Mouse (Mus musculus): ENCODE results near the gene Glrx5. TPM values are rescaled to one million over a fixed set of nuclear protein-coding genes. Genes with fewer than 3 reads are reported as not detected.

Glrx5 gene
- total and polyA plus RNA-seq, 3 experiments = 38.5 to 112 (median 79.5) TPM

GRCm38 (mm10) chr12:104996012-104996728 is 36.3 kb upstream of the Glrx5 start:
- Histone ChIP-seq H3K4me2 (ENCODE audit: insufficient read depth, low read depth, poor library complexity, severe bottlenecking) (peak overlapping the region; percentile 40), H3K4me3 (replicated peaks in 1 of 3; ENCODE audit: low read depth in 2 of 3, low read length in 2 of 3, poor library complexity in 1 of 3) (peak overlapping the region in 1 of 3 experiments; percentile 17), H3K27ac (ENCODE audit: insufficient read depth, low read depth) (peak overlapping the region; percentile 92), H3K9ac (ENCODE audit: insufficient read depth, low read depth) (no peak overlapping the region), H3K36me3 (replicated peaks in 1 of 2; ENCODE audit: control insufficient read depth in 1 of 2, insufficient read depth in 1 of 2, low read length in 1 of 2) (peaks cover 0 to 5% of the 10 kb centered on the region in 2 experiments), H3K9me3 (replicated peaks; ENCODE audit: low read length) (peaks cover 2% of the 10 kb centered on the region), H3K79me2 (replicated peaks; ENCODE audit: control insufficient read depth, extremely low read depth, insufficient read depth, poor library complexity, severe bottlenecking) (peaks cover 16% of the 10 kb centered on the region), H3K27me3 (replicated peaks) (no peaks in the 10 kb centered on the region), H3K4me1 (ENCODE audit: control insufficient read depth in 1 of 2, insufficient read depth in 2 of 2) (peaks cover 55 to 96% of the 10 kb centered on the region in 2 experiments)
- TF ChIP-seq MXI1 (IDR thresholded peaks at IDR 0.05; ENCODE audit: low read depth, low read length) = peak; percentile 8; the same call in 1 of the 2 replicates
- no peak for TF ChIP-seq SIN3A (IDR thresholded peaks at IDR 0.05; ENCODE audit: low read length)
- peak in 1 of 2 experiments; percentile 23; a peak in 2 of 4 replicates for TF ChIP-seq CTCF (conservative IDR thresholded peaks at IDR 0.05 in 1 of 2, IDR thresholded peaks at IDR 0.05 in 1 of 2; ENCODE audit: low read depth in 2 of 2, low read length in 2 of 2)
- dilution Hi-C loops (cut with MboI; ENCODE audit: extremely low pct_ligation_motif_present, extremely low pct_unique_long_range_greater_than_20kb, low sequenced_read_pairs) = no loop called here
- in situ Hi-C loops (cut with MboI; ENCODE audit: low pct_ligation_motif_present, low pct_unique_long_range_greater_than_20kb, low sequenced_read_pairs) = no loop called here
- DNase-seq (ENCODE audit: extremely low read depth) = peak; percentile 51

- DNase-seq (ENCODE audit: extremely low read depth) = no peak
- Histone ChIP-seq H3K9ac (ENCODE audit: insufficient read depth, low read depth) (no peak overlapping the region), H3K27ac (ENCODE audit: insufficient read depth, low read depth) (peak overlapping the region; percentile 65), H3K9me3 (replicated peaks; ENCODE audit: low read length) (peaks cover 2% of the 10 kb centered on the region), H3K36me3 (replicated peaks in 1 of 2; ENCODE audit: control insufficient read depth in 1 of 2, insufficient read depth in 1 of 2, low read length in 1 of 2) (peaks cover 0 to 5% of the 10 kb centered on the region in 2 experiments), H3K4me3 (replicated peaks in 1 of 3; ENCODE audit: low read depth in 2 of 3, low read length in 2 of 3, poor library complexity in 1 of 3) (no peak overlapping the region), H3K4me2 (ENCODE audit: insufficient read depth, low read depth, poor library complexity, severe bottlenecking) (no peak overlapping the region), H3K4me1 (ENCODE audit: control insufficient read depth in 1 of 2, insufficient read depth in 2 of 2) (peaks cover 63 to 98% of the 10 kb centered on the region in 2 experiments), H3K27me3 (replicated peaks) (no peaks in the 10 kb centered on the region), H3K79me2 (replicated peaks; ENCODE audit: control insufficient read depth, extremely low read depth, insufficient read depth, poor library complexity, severe bottlenecking) (peaks cover 14% of the 10 kb centered on the region)
- dilution Hi-C loops (cut with MboI; ENCODE audit: extremely low pct_ligation_motif_present, extremely low pct_unique_long_range_greater_than_20kb, low sequenced_read_pairs) = no loop called here
- in situ Hi-C loops (cut with MboI; ENCODE audit: low pct_ligation_motif_present, low pct_unique_long_range_greater_than_20kb, low sequenced_read_pairs) = no loop called here
- TF ChIP-seq SIN3A (IDR thresholded peaks at IDR 0.05; ENCODE audit: low read length) (no peak), IRF4 (IDR thresholded peaks at IDR 0.05; ENCODE audit: low read depth, low read length) (no peak), MAX (IDR thresholded peaks at IDR 0.05; ENCODE audit: low read length) (no peak), CHD2 (IDR thresholded peaks at IDR 0.05; ENCODE audit: low read length) (no peak), GABPA (IDR thresholded peaks at IDR 0.05; ENCODE audit: insufficient replicate concordance, low read depth, low read length) (no peak), TBP (conservative IDR thresholded peaks at IDR 0.05; ENCODE audit: low read depth, low read length) (no peak), NRF1 (IDR thresholded peaks at IDR 0.05; ENCODE audit: low read depth, low read length) (no peak), MEF2A (IDR thresholded peaks at IDR 0.05; ENCODE audit: borderline replicate concordance, low read depth, low read length) (no peak), UBTF (IDR thresholded peaks at IDR 0.05; ENCODE audit: low read depth, low read length) (no peak), BHLHE40 (IDR thresholded peaks at IDR 0.05; ENCODE audit: low read depth, low read length) (no peak), POLR2A (IDR thresholded peaks at IDR 0.05; ENCODE audit: low read depth, low read length) (no peak), ZC3H11A (IDR thresholded peaks at IDR 0.05; ENCODE audit: low read depth, low read length) (no peak), KAT2A (IDR thresholded peaks at IDR 0.05; ENCODE audit: insufficient replicate concordance, low read length) (no peak), ZNF384 (IDR thresholded peaks at IDR 0.05; ENCODE audit: low read depth, low read length) (no peak), JUND (conservative IDR thresholded peaks at IDR 0.05; ENCODE audit: low read depth, low read length) (no peak), MYC (IDR thresholded peaks at IDR 0.05; ENCODE audit: low read depth, low read length) (no peak)
Observed at GRCm38 (mm10) chr12:104997159-104997558, 35.3 kb upstream of the Glrx5 start.

Data from CH12.LX (cell line).